Mouse (Mus musculus) mesoderm, embryonic 11.5 days (tissue): ENCODE data around the gene Syt17.
A peak's percentile ranks its signal among the peaks of the same experiment; 100 is the strongest.

Experiments
- DNase-seq: peaks from one replicate; pipeline ENCODE4 v3.0.0-alpha.2; 2012; ENCODE audit warnings: low read depth, low spot score

Gene Syt17

GRCm38 (mm10) chr7:118448134-118448967 lies at the start of gene Syt17:
TSS of gene Syt17 (minus strand) at chr7:118448222.
- DNase-seq, result peak; percentile 74

GRCm38 (mm10) chr7:118494892-118495579 lies 47.0 kb upstream of the Syt17 start:
- DNase-seq, result no peak

GRCm38 (mm10) chr7:118493892-118494291 lies 45.9 kb upstream of the Syt17 start:
- DNase-seq, result no peak

- peak; percentile 52 for DNase-seq
Observed at GRCm38 (mm10) chr7:118491431-118492147, 43.6 kb upstream of the Syt17 start, which contains the start of gene Itpripl2. TSS of gene Itpripl2 (minus strand) at chr7:118491975.

- DNase-seq, result peak; percentile 25
Observed at GRCm38 (mm10) chr7:118490666-118491430, 42.8 kb upstream of the Syt17 start.

- DNase-seq, result no peak
Observed at GRCm38 (mm10) chr7:118489706-118490665, 42.0 kb upstream of the Syt17 start.

GRCm38 (mm10) chr7:118488060-118488664 lies 40.1 kb upstream of the Syt17 start:
- DNase-seq, result no peak

GRCm38 (mm10) chr7:118486917-118487316 lies 38.9 kb upstream of the Syt17 start:
- DNase-seq, result no peak

- no peak for DNase-seq
Observed at GRCm38 (mm10) chr7:118483996-118484395, 36.0 kb upstream of the Syt17 start.

GRCm38 (mm10) chr7:118482001-118482400 lies 34.0 kb upstream of the Syt17 start:
- no peak for DNase-seq

- DNase-seq, result no peak
Observed at GRCm38 (mm10) chr7:118481047-118481810, 33.2 kb upstream of the Syt17 start.

GRCm38 (mm10) chr7:118480160-118480709 lies 32.2 kb upstream of the Syt17 start:
- no peak for DNase-seq

GRCm38 (mm10) chr7:118478835-118479312 lies 30.9 kb upstream of the Syt17 start:
- DNase-seq, result no peak

- DNase-seq, result no peak
Observed at GRCm38 (mm10) chr7:118476428-118476827, 28.4 kb upstream of the Syt17 start.

GRCm38 (mm10) chr7:118475008-118475705 lies 27.1 kb upstream of the Syt17 start:
- no peak for DNase-seq

GRCm38 (mm10) chr7:118472886-118473285 lies 24.9 kb upstream of the Syt17 start:
- no peak for DNase-seq

- DNase-seq, result no peak
Observed at GRCm38 (mm10) chr7:118468060-118468459, 20.0 kb upstream of the Syt17 start.

- no peak for DNase-seq
Observed at GRCm38 (mm10) chr7:118464432-118464831, 16.4 kb upstream of the Syt17 start.
